Mouse (Mus musculus): ENCODE measurements at regions not wholly inside any gene's neighbourhood (a gene's known extent, or its start where the extent isn't known, plus 50 kb on each side); places are given as distances from the start of the nearest gene placed in this dataset.

GRCm38 (mm10) chr8:113582180-113582975 is 53.0 kb upstream of the Mon1b start:
- DNase-seq = peak; percentile 2

GRCm38 (mm10) chr8:113583801-113584200 is 51.6 kb upstream of the Mon1b start:
- no peak for DNase-seq

Data from cerebellum, adult 11 months (tissue).